Mouse (Mus musculus): ENCODE results near the gene B3gntl1. TPM values are rescaled to one million over a fixed set of nuclear protein-coding genes. Genes with fewer than 3 reads are reported as not detected.

The B3gntl1 gene
- total RNA-seq (2015; ENCODE audit: low replicate concordance) = not detected in 2 replicates
- 0.53 and 3.0 TPM in 2 replicates for total RNA-seq (2017; ENCODE audit: low replicate concordance)

GRCm38 (mm10) chr11:121672990-121673572 is at the start of gene B3gntl1:
B3gntl1 (minus strand) TSS chr11:121673153.
- ATAC-seq (replicated peaks; ENCODE audit: low FRiP score, poor library complexity, severe bottlenecking) = peak; percentile 98

- no peak for ATAC-seq (replicated peaks; ENCODE audit: low FRiP score, poor library complexity, severe bottlenecking)
Observed at GRCm38 (mm10) chr11:121722434-121722833, 49.5 kb upstream of the B3gntl1 start.

- no peak for ATAC-seq (replicated peaks; ENCODE audit: low FRiP score, poor library complexity, severe bottlenecking)
Observed at GRCm38 (mm10) chr11:121720752-121721151, 47.8 kb upstream of the B3gntl1 start.

GRCm38 (mm10) chr11:121717724-121718123 is 44.8 kb upstream of the B3gntl1 start:
- no peak for ATAC-seq (replicated peaks; ENCODE audit: low FRiP score, poor library complexity, severe bottlenecking)

GRCm38 (mm10) chr11:121714745-121715485 is 42.0 kb upstream of the B3gntl1 start:
- ATAC-seq (replicated peaks; ENCODE audit: low FRiP score, poor library complexity, severe bottlenecking) = no peak

GRCm38 (mm10) chr11:121713569-121713968 is 40.6 kb upstream of the B3gntl1 start:
- ATAC-seq (replicated peaks; ENCODE audit: low FRiP score, poor library complexity, severe bottlenecking) = no peak

- ATAC-seq (replicated peaks; ENCODE audit: low FRiP score, poor library complexity, severe bottlenecking) = no peak
Observed at GRCm38 (mm10) chr11:121712987-121713386, 40.0 kb upstream of the B3gntl1 start.

GRCm38 (mm10) chr11:121710245-121710644 is 37.3 kb upstream of the B3gntl1 start:
- no peak for ATAC-seq (replicated peaks; ENCODE audit: low FRiP score, poor library complexity, severe bottlenecking)

GRCm38 (mm10) chr11:121709278-121709677 is 36.3 kb upstream of the B3gntl1 start:
- no peak for ATAC-seq (replicated peaks; ENCODE audit: low FRiP score, poor library complexity, severe bottlenecking)

- ATAC-seq (replicated peaks; ENCODE audit: low FRiP score, poor library complexity, severe bottlenecking) = no peak
Observed at GRCm38 (mm10) chr11:121706521-121707005, 33.6 kb upstream of the B3gntl1 start.

- ATAC-seq (replicated peaks; ENCODE audit: low FRiP score, poor library complexity, severe bottlenecking) = no peak
Observed at GRCm38 (mm10) chr11:121703619-121704215, 30.8 kb upstream of the B3gntl1 start.

- ATAC-seq (replicated peaks; ENCODE audit: low FRiP score, poor library complexity, severe bottlenecking) = no peak
Observed at GRCm38 (mm10) chr11:121702895-121703618, 30.1 kb upstream of the B3gntl1 start.

- ATAC-seq (replicated peaks; ENCODE audit: low FRiP score, poor library complexity, severe bottlenecking) = peak; percentile 89
Observed at GRCm38 (mm10) chr11:121702111-121702894, 29.4 kb upstream of the B3gntl1 start.

- no peak for ATAC-seq (replicated peaks; ENCODE audit: low FRiP score, poor library complexity, severe bottlenecking)
Observed at GRCm38 (mm10) chr11:121701244-121701643, 28.3 kb upstream of the B3gntl1 start, which contains the start of gene Metrnl. Metrnl (plus strand) TSS chr11:121701544.

- no peak for ATAC-seq (replicated peaks; ENCODE audit: low FRiP score, poor library complexity, severe bottlenecking)
Observed at GRCm38 (mm10) chr11:121698381-121698955, 25.5 kb upstream of the B3gntl1 start.

GRCm38 (mm10) chr11:121697271-121697670 is 24.3 kb upstream of the B3gntl1 start:
- no peak for ATAC-seq (replicated peaks; ENCODE audit: low FRiP score, poor library complexity, severe bottlenecking)

- ATAC-seq (replicated peaks; ENCODE audit: low FRiP score, poor library complexity, severe bottlenecking) = no peak
Observed at GRCm38 (mm10) chr11:121695304-121696064, 22.5 kb upstream of the B3gntl1 start.

- no peak for ATAC-seq (replicated peaks; ENCODE audit: low FRiP score, poor library complexity, severe bottlenecking)
Observed at GRCm38 (mm10) chr11:121688024-121688423, 15.1 kb upstream of the B3gntl1 start.
